Mouse (Mus musculus): ENCODE measurements at regions not wholly inside any gene's neighbourhood (a gene's known extent, or its start where the extent isn't known, plus 50 kb on each side); places are given as distances from the start of the nearest gene placed in this dataset.

DNA sequence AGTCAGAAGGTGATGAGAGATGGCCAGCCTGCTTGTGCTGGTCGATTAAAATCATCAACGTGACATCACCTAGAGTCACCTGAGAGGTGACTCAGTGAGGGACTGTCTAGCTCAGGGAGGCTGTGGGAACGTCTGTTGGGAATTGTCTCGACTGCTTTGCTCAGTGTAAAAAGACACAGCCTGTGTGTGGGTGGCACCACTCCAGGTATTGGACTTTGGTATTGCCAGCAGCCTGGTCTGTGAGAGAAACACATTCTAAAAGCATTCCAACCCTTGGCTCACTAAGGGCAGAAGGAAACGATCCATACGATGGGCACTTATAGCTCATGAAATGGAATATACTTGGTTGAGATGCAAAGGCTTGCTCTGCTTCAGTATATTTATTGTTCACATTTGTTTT, 209.2 kb downstream of the Mroh4 start:
- TF ChIP-seq ZC3H11A (IDR thresholded peaks at IDR 0.05; ENCODE audit: low read depth, low read length) (no peak), POLR2A (IDR thresholded peaks at IDR 0.05; ENCODE audit: low read depth, low read length) (no peak), TBP (conservative IDR thresholded peaks at IDR 0.05; ENCODE audit: low read depth, low read length) (no peak), CTCF (conservative IDR thresholded peaks at IDR 0.05 in 1 of 2, IDR thresholded peaks at IDR 0.05 in 1 of 2; ENCODE audit: low read depth in 2 of 2, low read length in 2 of 2) (no peak), TCF12 (IDR thresholded peaks at IDR 0.05; ENCODE audit: low read depth, low read length) (no peak)
